Mouse (Mus musculus) cerebellum, adult (tissue): ENCODE measurements around the gene Fads1.
"Not testable (repeated sequence)": the region's sequence is repeated elsewhere in the genome, so short reads cannot be mapped to it uniquely, and the experiment has no call there.

Experiments
- ATAC-seq: cut with Nextera tagmentation; 2 replicates; pipeline ENCODE4 v1.9.2; 2017; ENCODE audit warnings: mild to moderate bottlenecking, moderate library complexity, mixed read lengths; ENCODE audit not compliant: insufficient number of reproducible peaks, low FRiP score, low TSS enrichment

Gene Fads1

DNA sequence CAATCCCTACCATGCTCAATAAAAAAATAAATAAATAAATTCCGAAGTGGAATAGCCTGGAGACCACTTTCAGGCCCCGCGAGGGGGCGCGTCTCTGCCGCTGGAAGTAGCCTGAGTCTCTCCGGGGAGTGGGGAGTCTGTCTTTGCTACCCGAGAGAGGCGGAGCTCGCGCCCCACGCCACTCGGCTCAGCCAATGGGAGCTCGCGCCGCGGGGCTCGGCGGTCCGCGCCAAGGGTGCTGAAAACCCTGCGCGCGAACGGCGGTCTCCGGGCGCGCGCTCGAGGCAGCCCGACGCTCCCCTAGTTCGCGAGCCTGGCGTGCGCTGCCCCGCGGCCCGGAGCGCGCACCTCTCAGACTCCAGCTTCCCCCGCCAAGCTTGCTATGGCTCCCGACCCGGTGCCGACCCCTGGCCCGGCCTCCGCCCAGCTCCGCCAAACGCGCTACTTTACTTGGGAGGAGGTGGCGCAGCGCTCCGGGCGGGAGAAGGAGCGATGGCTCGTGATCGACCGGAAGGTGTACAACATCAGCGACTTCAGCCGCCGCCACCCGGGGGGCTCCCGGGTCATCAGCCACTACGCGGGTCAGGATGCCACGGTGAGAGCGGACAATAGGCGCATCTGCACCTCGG is at the start of gene Fads1:
TSS of gene Fads1 (plus strand) at position 219 of the 629 bp plus-strand sequence.
- ATAC-seq, result peak; percentile 93

DNA sequence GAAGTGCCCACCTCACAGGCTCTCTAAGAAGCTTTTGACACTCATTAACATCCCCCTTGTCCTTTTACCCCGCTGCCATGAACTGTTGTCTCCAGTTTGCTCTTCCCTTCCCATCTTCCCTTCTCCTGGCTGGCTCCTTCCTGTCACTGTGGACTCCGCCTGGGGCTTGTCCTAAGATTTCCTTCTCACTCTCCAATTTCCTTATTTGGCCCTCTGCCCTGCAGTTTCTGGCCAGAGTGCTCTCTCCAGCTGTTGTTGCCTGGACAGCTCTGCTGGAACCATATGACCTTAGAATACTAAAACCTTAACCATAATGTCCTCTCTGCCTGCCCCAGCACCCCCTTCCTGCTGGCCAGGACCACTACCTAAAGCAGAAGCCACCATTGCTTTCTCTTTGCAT is 48.0 kb upstream of the Fads1 start:
- ATAC-seq, result no peak

DNA sequence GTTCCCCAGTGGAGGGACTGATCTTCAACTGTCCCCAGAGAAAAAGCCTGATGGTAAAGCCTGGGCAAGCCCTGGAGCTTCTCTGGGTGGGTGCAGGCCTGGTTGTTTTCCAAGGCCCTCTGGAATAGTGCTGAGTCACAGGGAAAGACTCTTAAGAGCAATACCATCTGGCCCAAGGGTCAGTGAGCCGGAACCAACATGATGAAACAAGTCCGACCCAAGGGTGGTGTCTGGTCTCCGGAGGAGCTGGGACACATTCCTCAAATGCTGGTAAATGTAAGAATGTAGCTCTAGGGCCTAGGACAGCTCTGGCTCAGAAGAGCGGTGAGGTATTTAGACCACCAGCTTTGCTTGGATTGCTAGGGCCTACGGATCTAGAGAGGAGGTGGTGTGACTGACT is 45.3 kb upstream of the Fads1 start:
- ATAC-seq, result no peak

DNA sequence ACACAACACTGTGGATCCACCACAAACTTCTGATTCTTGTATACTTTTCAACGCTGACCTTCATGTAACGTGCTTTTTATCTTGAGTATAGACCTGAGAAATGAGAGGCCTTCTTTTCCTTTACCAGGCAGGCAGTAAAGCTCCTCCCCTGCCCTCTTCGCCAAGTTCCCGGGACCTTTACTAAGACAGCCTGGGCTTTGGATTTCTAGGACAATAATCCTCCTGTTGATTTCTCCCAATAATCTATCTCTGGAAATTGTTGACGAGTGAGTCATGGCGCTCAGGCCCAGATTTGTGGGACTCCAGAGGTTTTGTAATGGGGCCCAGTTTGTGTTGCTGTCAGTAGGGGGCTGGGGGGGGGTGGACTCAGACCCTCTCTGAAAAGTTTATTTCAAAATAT is 43.0 kb upstream of the Fads1 start:
- no peak for ATAC-seq

DNA sequence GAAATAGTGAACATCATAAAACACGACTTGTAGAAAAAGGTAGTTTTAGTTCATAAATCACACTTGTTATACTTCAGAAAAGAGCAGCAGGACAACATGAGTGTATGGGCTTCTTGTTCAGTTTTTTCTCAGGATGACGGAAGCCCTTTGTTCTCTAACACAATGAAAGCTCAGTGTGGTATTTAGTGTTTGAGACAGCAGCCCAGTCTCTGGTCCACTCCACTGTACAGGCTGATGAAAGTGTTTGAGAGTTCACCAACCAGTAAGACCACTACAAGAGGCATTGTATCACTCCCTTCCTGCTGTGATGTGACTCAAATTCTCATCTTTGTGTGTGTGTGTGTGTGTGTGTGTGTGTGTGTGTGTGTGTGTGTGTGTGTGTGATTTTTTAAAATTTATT is 39.0 kb upstream of the Fads1 start:
- no peak for ATAC-seq

DNA sequence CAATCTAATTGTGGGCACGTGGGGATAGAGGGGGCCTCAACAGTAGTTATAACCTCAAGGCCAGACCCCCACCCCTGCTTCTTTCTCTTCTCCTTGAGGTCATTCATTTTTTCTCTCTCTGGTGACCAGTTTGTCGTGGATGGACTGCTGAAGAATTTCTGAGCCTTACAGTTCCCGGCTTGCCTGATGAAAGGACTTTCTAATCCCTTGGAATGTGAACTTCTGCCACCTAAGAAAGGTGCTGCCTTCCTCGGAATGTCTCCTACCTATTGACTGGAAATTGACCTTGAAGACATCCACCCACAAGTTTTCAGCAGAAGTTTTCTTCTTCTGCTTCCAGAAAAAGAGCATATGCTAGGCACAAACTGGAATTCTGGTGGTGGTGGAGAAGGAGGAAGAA is 38.2 kb upstream of the Fads1 start:
- ATAC-seq, result no peak

DNA sequence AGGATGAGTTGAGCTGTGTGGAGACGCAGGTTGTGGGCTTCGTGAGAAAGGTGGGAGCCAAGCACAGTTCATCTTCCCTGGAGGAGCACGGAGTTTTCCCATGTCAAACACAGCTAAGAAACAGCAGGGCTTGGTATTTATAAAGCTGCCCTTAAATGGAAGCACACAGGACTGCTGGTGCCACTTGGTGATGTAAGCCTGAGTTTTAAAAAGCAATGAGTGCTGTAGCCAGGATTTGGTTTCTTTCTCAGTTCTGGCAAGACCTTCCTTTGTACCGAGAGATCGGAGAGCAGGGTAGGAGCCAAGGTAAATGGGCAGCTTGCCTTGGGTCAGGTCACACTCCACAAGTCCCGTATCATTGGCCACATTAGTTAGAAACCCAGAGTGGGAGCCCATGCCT is 34.1 kb upstream of the Fads1 start:
- no peak for ATAC-seq

DNA sequence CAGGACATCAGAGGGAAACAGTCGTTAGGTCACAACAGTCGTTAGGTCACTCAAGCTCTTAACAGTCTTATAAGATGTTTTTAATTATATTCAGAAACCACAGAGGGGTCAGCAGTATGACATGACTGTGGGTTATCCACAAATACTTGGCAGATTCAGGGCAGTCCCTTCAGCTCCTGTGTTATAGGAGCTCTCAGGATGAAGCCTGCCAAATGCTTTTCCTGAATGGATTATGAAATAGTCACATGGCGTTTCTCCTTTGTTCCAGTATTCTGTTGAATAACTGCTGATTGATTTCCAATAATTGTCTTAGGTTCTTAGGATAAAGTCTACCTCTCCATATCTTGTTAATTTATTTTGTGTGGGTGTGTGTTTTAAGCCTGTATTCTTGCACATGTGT is 33.5 kb upstream of the Fads1 start:
- no peak for ATAC-seq

DNA sequence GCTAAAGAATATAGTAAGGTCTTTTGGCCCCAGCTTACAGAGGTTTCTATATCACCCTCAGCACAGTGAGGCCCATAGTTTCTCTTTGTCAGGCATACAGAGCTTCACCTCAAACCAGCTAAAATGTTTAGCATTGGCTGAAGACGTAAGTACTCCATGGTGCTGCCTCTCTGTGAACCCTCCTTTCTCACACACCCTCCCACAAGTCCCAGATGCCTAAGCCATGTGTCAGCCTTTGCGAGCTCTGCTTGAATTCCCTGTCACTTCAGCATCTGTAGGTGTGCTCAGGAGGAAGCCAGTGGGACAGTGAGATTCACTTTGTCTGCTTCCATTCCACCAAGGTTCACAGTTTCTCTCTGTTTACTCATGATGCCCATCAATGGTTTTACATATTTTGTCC is 25.0 kb upstream of the Fads1 start:
- ATAC-seq, result no peak

DNA sequence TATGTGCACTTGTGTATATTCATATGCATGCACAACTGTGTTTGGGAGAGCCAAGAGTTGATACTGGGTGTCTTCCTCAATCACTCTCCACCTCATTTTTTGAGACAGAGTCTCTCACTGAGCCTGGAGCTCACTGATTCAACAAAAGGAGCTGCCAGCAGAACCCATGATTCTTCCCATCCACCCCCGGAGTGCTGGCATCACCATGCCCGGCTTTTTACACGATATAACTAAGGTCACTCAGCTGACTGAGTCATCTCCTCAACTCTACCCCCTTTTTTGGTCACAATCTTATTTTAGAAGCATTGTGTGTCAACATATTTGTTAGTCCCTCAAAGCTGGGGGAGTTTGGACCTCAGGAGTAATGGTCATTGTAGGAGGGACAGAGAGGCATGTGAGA is 18.8 kb upstream of the Fads1 start:
- no peak for ATAC-seq

DNA sequence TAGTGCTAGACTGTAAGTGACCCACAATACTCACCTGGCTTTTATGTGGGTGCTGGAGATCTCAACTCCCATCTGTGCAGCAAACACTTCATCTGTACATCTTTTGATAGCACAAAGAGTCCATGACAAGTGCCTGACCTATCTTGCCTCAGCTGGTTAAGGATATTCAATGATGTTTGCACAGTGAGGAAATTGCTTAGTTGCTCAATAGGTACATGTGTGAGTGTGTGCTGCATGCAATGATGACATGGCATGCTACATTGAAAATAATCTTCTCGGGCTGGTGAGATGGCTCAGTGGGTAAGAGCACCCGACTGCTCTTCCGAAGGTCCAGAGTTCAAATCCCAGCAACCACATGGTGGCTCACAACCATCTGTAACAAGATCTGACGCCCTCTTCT is 16.8 kb upstream of the Fads1 start:
- ATAC-seq, result not testable (repeated sequence)

DNA sequence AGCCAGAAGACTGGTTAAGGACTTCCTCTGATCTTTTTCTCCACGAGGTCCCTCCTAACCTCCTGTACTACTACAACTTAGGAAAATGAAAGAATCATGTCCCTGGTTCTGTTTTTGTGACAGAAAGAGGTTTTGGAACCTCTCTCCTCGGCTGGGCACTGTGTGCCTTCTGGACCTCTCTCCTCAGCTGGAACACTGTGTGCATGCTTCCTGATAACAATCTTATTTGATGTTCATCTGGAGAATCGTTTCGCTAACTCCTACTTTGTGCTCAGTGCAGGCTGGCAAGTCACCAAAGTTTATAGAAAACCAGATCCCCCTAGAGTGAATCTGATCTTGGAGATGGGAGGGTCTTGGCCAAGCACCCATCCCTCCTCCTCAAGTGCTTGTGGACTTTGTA is 15.6 kb upstream of the Fads1 start:
- no peak for ATAC-seq

DNA sequence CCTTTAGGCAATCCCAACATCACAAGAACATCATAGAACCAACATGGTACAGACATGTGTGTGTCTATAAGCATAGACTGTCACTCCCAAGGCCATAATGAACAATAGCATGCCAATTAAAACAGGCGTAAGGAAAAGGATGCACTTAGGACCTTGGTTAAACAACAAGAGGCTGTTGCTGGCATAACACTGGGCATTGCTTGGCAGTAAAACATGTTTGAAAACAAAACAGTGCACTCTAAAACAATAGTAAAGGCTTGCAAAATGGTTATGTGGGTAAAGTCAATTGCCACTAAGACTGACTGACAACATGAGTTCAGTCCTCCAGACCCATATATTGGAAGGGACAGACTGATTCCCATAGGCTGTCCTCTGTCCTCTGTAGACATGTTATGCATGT is 14.7 kb upstream of the Fads1 start:
- no peak for ATAC-seq

DNA sequence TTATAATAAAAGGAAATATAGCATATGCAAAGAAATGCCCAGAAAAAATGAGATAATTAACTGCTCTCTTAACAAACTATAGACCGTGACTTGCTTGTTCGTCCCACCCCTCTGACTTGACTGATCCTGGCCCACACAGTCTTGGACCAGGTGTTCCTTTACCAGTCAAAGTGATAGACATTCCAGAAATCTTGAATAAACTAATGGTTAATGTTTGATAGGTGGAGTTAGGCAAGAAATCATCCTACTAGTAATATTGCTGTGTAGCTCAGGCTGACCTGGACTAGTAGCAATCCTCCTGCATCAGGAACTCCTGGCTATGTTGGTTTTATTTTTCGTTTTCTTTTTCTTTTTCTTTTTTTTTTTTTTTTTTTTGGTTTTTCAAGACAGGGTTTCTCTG is 14.2 kb upstream of the Fads1 start:
- ATAC-seq, result no peak

DNA sequence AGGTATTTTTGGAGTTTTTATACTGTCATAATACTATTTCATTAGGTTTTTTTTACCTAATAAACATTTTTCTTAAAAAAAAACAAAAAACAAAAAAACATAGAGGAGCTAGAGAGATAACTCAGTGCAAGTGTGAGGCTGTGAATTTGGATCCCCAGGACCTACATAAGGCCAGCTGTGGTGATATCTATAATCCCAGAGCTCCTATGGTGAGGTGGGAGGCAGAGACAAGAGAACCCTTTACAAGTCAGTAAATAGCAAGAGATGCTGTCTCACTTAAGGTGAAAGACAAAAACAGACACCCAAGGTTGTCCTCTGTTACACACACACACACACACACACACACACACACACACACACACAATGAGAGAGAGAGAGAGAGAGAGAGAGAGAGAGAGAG is 13.5 kb upstream of the Fads1 start:
- ATAC-seq, result no peak

DNA sequence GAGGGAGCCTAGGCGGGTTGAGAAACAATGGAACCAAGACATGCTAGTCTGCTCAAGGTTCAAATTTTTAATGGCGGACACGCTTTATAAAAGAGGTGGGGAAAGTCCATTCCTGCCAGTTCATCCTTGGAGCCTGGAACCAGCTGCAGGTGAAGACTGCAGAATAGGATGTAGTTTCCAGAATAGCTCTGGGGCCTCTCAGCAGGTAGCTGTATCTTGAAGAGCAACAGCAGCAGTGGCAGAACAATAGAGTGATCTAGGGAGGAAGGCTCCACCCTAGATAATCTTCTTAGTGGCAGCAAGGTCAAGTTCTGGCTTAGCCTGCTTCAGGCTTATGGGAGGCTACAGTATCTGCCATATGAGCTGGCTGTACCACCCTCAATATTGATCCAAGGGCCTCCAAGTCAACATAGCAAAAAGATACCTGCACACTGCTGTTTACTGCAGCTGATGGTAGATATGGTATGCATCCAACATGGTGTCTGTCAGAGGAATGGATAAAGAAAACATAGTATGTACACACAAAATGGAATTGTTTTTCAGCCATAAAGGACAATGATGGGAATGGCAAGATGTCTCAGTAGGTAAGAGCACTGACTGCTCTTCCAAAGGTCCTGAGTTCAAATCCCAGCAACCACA is 12.9 kb upstream of the Fads1 start:
- not testable (repeated sequence) for ATAC-seq

DNA sequence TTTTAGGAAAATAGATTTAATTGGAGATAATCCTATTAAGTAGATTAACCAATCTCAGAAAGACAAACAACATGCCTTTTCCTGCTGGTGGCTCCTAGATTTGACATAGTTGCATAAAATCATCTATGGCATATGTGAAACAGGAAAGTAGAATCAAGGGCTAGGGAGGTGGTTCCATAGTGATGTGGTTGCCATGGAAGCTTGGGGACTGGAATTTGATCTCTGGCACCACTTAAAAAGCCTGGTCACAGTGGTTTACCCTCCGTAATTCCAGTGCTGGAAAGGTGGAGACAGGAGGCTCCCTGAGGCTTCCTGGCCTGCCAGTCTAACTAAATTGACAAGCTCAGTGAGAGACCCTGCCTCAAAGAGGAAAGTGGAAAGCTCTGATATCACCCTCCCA is 12.2 kb upstream of the Fads1 start:
- ATAC-seq, result no peak

DNA sequence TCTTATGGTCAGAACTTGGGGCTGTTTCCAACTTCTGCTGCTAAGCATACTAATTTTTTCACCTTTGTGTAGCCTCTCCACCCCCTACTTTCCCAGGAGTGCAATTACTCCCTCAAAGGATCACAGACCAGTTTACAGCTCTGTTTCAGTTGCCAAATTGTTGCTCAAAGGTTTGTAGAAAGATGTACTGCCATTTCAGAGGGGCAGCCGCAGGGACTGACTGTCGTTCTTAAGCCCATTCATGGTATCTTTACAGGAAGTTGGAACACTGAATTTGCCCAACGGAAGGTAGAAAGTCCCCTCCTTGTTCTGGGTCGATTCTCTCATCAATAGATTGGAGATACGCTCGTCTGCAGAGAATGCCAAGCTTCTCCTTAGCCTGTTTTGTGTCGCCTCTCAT is 11.3 kb upstream of the Fads1 start:
- ATAC-seq, result no peak

DNA sequence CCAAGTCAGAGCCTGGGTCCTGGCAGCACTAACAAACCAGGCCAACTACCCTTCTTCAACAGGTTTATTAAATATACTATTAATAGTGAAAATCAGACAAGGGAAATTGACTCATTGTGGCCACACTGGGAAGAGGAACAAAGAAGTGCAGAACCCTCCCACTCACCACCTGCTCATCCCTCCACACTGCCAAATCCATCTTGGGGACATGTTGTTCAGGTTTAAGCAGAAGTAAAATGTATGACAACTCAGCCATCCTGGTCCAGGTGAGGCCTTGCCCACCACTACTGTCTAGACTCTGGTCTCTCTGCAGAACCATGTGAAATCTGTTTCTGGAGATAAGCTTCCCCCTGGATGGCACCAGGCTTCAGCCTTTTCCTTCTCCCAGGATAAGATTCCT is 10.8 kb upstream of the Fads1 start:
- ATAC-seq, result no peak

DNA sequence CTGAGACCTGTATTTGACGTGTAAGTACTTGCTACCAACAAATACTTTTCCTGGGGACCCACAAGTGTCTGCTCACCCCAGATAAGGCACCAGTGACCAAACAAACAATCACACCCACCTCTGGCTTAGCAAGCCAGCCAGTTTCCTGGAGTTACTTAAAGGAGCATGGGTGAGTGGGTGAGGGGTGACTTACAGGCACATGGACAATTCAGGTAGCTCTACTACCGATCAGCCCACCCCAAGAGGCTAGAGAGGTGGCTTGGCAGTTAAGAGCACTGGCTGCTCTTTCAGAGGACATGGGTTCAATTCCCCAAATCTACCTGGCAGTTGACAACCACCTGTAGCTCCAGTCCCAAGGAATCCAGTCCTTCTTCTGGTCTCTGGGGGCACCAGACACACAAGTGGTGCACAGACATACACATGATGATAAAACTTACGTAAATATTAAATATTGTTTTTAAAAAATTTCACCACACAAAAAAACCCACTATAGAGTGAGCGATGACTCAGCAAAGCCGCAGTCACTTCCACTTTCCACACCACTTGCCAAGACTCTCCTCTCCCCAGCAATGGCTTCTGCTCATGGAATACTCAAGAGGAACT is 9.5 kb upstream of the Fads1 start:
- ATAC-seq, result no peak

DNA sequence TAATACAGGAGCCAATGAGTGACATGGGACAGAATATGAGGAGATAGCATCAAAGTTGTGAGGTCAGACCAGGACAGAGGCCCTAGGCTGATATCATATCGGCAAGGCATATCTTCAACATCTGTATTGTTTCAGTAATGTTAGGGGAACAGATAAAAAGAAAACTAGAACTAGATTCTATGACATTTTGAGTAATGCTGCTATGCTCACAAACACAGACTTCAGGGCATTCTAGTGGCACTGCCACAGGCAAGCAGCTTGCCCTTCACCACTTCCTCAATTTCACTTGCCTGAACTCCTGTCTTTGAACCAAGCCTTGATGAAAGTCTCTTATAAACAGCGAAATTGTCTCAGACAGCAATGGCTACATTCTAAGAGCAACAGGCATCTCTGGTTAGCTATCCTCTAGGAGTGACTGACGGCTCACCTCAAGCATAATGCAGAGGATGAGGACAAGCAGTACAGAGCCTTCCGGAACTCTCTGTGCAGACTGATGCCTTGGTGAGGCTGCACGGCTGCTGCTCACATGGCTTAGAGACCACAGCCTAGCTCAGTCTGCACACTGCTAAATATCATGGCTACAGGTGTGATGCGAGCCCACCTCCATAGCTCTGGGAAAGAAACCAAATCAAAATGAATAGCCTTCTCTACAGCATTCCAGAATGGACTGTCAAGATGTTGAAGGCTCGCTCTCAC is 8.7 kb upstream of the Fads1 start:
- ATAC-seq, result no peak

DNA sequence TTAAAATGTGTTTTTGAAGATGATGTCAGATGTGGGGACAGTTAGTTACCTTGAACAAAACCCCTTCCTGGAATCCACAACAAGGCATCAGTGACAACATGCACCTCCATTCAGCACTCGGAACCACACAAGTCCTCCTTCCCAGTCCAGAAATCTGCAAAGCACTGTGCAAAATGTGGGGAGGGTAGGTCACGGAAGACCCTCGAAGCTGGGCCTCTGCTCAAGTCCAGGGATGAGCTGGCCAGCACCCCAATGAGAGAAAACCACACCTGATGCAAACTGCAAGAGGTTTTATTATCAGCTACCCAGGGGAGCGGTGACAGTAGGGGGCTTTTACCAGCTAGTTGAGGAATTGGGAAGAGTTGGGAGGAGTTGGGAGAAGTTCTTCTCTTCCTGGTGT is 7.7 kb upstream of the Fads1 start:
- ATAC-seq, result no peak
